7 mouse cellular contexts compared by ENCODE assay signal in the genomic region with DNA sequence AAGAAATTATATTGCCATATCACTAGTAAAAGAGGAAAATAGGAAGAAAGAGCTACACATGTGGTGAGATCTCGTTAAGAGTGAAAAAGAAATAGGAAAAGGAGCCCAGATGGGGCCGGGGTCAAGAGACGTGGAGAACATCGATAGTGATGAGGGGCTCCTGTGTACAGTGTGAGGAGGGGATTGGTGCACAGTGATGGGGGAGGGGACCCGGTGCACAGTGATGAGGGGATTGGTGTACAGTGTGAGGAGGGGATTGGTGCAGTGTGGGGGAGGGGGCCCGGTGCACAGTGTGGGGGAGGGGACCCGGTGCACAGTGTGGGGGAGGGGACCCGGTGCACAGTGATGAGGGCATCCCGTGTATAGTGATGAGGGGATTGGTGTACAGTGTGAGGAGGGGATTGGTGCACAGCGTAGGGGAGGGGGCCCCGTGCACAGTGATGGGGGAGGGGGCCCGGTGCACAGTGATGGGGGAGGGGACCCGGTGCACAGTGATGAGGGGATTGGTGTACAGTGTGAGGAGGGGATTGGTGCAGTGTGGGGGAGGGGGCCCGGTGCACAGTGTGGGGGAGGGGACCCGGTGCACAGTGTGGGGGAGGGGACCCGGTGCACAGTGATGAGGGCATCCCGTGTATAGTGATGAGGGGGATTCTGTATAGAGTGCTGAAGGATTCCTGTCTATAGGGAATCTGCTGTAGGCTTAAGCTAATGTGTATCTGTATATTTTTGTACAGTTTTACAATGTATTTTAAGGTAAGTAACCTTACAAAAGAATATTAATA. TPM values are rescaled to one million over a fixed set of nuclear protein-coding genes. Genes with fewer than 3 reads are reported as not detected.
DNase-seq lines count a peak whose midpoint lies in the region; ATAC-seq and TF ChIP-seq lines count a peak whose summit lies in the region.
"Not testable (repeated sequence)": the region's sequence is repeated elsewhere in the genome, so short reads cannot be mapped to it uniquely, and the experiment has no call there.

No protein-coding gene starts in this region.

- not testable (repeated sequence) for TF ChIP-seq CTCF in forebrain, postnatal 0 days (IDR thresholded peaks at IDR 0.05; ENCODE audit: low read depth); lung, embryonic 14.5 days (IDR thresholded peaks at IDR 0.05; ENCODE audit: low read depth)

- peak; percentile 27; the same call in 1 of the 2 replicates for ATAC-seq in forebrain, embryonic 11.5 days (replicated peaks; ENCODE audit: low FRiP score)
- peak; percentile 30; the same call in 1 of the 2 replicates for ATAC-seq in forebrain, postnatal 0 days
- ATAC-seq in hindbrain, embryonic 15.5 days (ENCODE audit: low FRiP score, low read depth): peak; percentile 69
- peak; percentile 54; the same call in 1 of the 2 replicates for ATAC-seq in limb, embryonic 11.5 days (ENCODE audit: insufficient number of reproducible peaks, low FRiP score, low TSS enrichment, low read depth)
- ATAC-seq in lung, embryonic 14.5 days (ENCODE audit: insufficient read depth): 0 out of 2 replicates have a peak, but pooled peaks have one; percentile 24
- peak; percentile 32; the same call in 1 of the 2 replicates for ATAC-seq in midbrain, embryonic 15.5 days (replicated peaks)
- ATAC-seq in neural tube, embryonic 15.5 days (ENCODE audit: low FRiP score): peak; percentile 45; the same call in 1 of the 2 replicates

- not testable (repeated sequence) for H3K36me3 ChIP-seq in forebrain, embryonic 11.5 days (ENCODE audit: control insufficient read depth, insufficient read depth, low read length); forebrain, postnatal 0 days (ENCODE audit: insufficient read depth); hindbrain, embryonic 15.5 days; limb, embryonic 11.5 days (ENCODE audit: control insufficient read depth, insufficient read depth, low read length); midbrain, embryonic 15.5 days (replicated peaks); neural tube, embryonic 15.5 days
- peaks cover 12% of the 10 kb centered on the region; the same call in 1 of the 2 replicates for H3K36me3 ChIP-seq in lung, embryonic 14.5 days (ENCODE audit: insufficient read depth)

- H3K27ac ChIP-seq in forebrain, embryonic 11.5 days (ENCODE audit: low read depth, low read length); forebrain, postnatal 0 days (ENCODE audit: low read depth, low read length); hindbrain, embryonic 15.5 days (replicated peaks); limb, embryonic 11.5 days (replicated peaks; ENCODE audit: low read depth, low read length); lung, embryonic 14.5 days (ENCODE audit: low read depth); midbrain, embryonic 15.5 days; neural tube, embryonic 15.5 days (replicated peaks): not testable (repeated sequence)

- 89% methylated on average over 14 of the region's 17 CpGs for WGBS in forebrain, embryonic 11.5 days
- 89% methylated on average over 13 of the region's 17 CpGs for WGBS in forebrain, postnatal 0 days
- 90% methylated on average over 15 of the region's 17 CpGs for WGBS in hindbrain, embryonic 15.5 days
- WGBS in limb, embryonic 11.5 days: 78% methylated on average over 14 of the region's 17 CpGs
- 88% methylated on average over 12 of the region's 17 CpGs for WGBS in lung, embryonic 14.5 days
- 89% methylated on average over 15 of the region's 17 CpGs for WGBS in midbrain, embryonic 15.5 days
- 93% methylated on average over 15 of the region's 17 CpGs for WGBS in neural tube, embryonic 15.5 days

- not testable (repeated sequence) for H3K4me1 ChIP-seq in forebrain, embryonic 11.5 days (replicated peaks; ENCODE audit: control insufficient read depth, insufficient read depth, low read length); forebrain, postnatal 0 days (ENCODE audit: insufficient read depth); hindbrain, embryonic 15.5 days (replicated peaks); limb, embryonic 11.5 days (ENCODE audit: control insufficient read depth, insufficient read depth, low read length); lung, embryonic 14.5 days (ENCODE audit: insufficient read depth); midbrain, embryonic 15.5 days; neural tube, embryonic 15.5 days

- H3K27me3 ChIP-seq in forebrain, embryonic 11.5 days (ENCODE audit: control insufficient read depth, insufficient read depth, low read length); forebrain, postnatal 0 days (ENCODE audit: insufficient read depth, low read length); hindbrain, embryonic 15.5 days; limb, embryonic 11.5 days (ENCODE audit: control insufficient read depth, insufficient read depth, low read length); lung, embryonic 14.5 days (ENCODE audit: insufficient read depth, low read length); midbrain, embryonic 15.5 days (replicated peaks); neural tube, embryonic 15.5 days (replicated peaks): not testable (repeated sequence)

- H3K4me2 ChIP-seq in forebrain, embryonic 11.5 days (ENCODE audit: low read depth, low read length, severe bottlenecking); forebrain, postnatal 0 days (ENCODE audit: low read depth); hindbrain, embryonic 15.5 days; limb, embryonic 11.5 days (ENCODE audit: low read depth, severe bottlenecking); lung, embryonic 14.5 days; midbrain, embryonic 15.5 days; neural tube, embryonic 15.5 days: not testable (repeated sequence)

- H3K4me3 ChIP-seq in forebrain, embryonic 11.5 days (ENCODE audit: low read depth, low read length); forebrain, postnatal 0 days (ENCODE audit: low read depth, low read length); hindbrain, embryonic 15.5 days; limb, embryonic 11.5 days (ENCODE audit: low read depth, low read length); lung, embryonic 14.5 days (ENCODE audit: low read depth, low read length); midbrain, embryonic 15.5 days; neural tube, embryonic 15.5 days (replicated peaks): not testable (repeated sequence)

- H3K9ac ChIP-seq in forebrain, embryonic 11.5 days (ENCODE audit: low read length); forebrain, postnatal 0 days; hindbrain, embryonic 15.5 days; limb, embryonic 11.5 days (ENCODE audit: low read length); lung, embryonic 14.5 days; midbrain, embryonic 15.5 days; neural tube, embryonic 15.5 days (replicated peaks): not testable (repeated sequence)

- H3K9me3 ChIP-seq in forebrain, embryonic 11.5 days (ENCODE audit: control insufficient read depth, low read length); forebrain, postnatal 0 days (ENCODE audit: low read length); hindbrain, embryonic 15.5 days; limb, embryonic 11.5 days (ENCODE audit: control insufficient read depth, low read length); lung, embryonic 14.5 days (ENCODE audit: low read depth, low read length); midbrain, embryonic 15.5 days; neural tube, embryonic 15.5 days (replicated peaks): not testable (repeated sequence)

- DNase-seq in forebrain, embryonic 11.5 days (ENCODE audit: low spot score); forebrain, postnatal 0 days; limb, embryonic 11.5 days (ENCODE audit: low spot score); lung, embryonic 14.5 days: not testable (repeated sequence)

RNA-seq across cellular contexts. Expression of a gene that starts 23.9 kb away (rescaled TPM):
- 0.11 and 0.56 TPM in 2 replicates for polyA plus RNA-seq in forebrain, embryonic 11.5 days (2014; fragmentation: Nextera tagmentation; extraction: Ambion mirVana)
- 2.4 and 2.6 TPM in 2 replicates for total RNA-seq in forebrain, postnatal 0 days (2014; rRNA removed)
- 0.18 and 0.44 TPM in 2 replicates for polyA plus RNA-seq in forebrain, postnatal 0 days (2015; fragmentation: Nextera tagmentation; extraction: Ambion mirVana)
- 1.2 and 1.3 TPM in 2 replicates for polyA plus RNA-seq in hindbrain, embryonic 15.5 days (2015; fragmentation: Nextera tagmentation; extraction: Ambion mirVana)
- polyA plus RNA-seq in limb, embryonic 11.5 days (2014; fragmentation: Nextera tagmentation; extraction: Ambion mirVana): 1.0 and 1.2 TPM in 2 replicates
- polyA plus RNA-seq in lung, embryonic 14.5 days (2014; fragmentation: Nextera tagmentation; extraction: Ambion mirVana): 1.8 and 2.6 TPM in 2 replicates
- polyA plus RNA-seq in midbrain, embryonic 15.5 days (2015; fragmentation: Nextera tagmentation; extraction: Ambion mirVana): 0.47 and 0.54 TPM in 2 replicates
- 1.1 and 1.2 TPM in 2 replicates for polyA plus RNA-seq in neural tube, embryonic 15.5 days (2015; fragmentation: Nextera tagmentation; extraction: Ambion mirVana)
